Mouse (Mus musculus) heart, adult 2 months (tissue): ENCODE results near the gene Cd96.

ENCODE experiments used
- CTCF ChIP-seq: fragments of 200-600 bp; IDR thresholded peaks from 2 replicates; pipeline ENCODE4 v1.8.1; 2022; ENCODE audit warnings: antibody characterized with exemption, mild to moderate bottlenecking, moderate library complexity
- EP300 ChIP-seq: fragments of 200-500 bp; IDR thresholded peaks from 2 replicates; pipeline ENCODE4 v1.6.1; 2011; ENCODE audit warnings: low read depth, low read length, control low read depth; ENCODE audit not compliant: insufficient read depth

- no peak for TF ChIP-seq CTCF
- TF ChIP-seq EP300: 0 out of 2 replicates have a peak, but pooled peaks have one; percentile 16
Observed at GRCm38 (mm10) chr16:46094478-46094877, 25.6 kb downstream of the Cd96 start.
